In the genomic region with DNA sequence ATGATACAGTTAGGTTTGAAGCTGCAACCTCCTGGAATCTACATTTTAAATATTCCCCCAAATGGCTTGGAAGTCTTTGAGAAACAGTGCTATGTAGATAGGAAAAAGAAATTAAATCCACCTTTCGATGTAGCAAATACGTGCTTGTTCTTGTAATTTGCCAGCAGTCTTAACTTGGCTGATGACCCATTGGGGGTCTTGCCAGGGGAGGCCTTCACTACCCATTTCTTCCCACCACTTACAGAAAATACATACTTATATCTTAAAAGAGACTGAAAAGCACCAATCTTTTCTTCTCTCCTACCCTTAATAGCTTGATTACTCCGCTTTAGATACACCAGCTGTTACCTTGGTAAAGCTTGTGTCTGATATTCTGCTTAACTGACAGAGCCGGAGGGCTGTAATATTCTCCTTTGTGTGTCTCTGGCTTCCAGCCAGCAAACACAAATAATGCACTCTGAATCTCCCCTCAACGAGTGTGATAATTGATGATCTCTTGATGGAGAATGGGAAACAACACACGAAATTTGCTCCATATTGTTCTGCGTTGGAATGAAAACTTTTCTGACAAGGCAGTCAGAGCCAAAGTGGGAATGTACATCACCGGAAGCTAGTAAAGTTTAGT, we compare ENCODE assay signal across 8 mouse cellular contexts. TPM values are rescaled to one million over a fixed set of nuclear protein-coding genes. Genes with fewer than 3 reads are reported as not detected.
DNase-seq lines count a peak whose midpoint lies in the region; ATAC-seq and TF ChIP-seq lines count a peak whose summit lies in the region.

No protein-coding gene starts in this region.

- no peak; the same call in 1 of the 2 replicates for ATAC-seq in forebrain, embryonic 12.5 days (ENCODE audit: low FRiP score)
- no peak for ATAC-seq in liver, embryonic 13.5 days (ENCODE audit: low read depth)

- no peaks in the 10 kb centered on the region for H3K79me2 ChIP-seq in heart, adult 2 months (replicated peaks; ENCODE audit: control insufficient read depth, insufficient read depth, low read length)

- H3K27ac ChIP-seq in heart, adult 2 months, result no peak overlapping the region; the same call in 1 of the 2 replicates
- H3K27ac ChIP-seq in forebrain, embryonic 12.5 days, result peak overlapping the region; percentile 95; the same call in 1 of the 2 replicates
- peak overlapping the region; percentile 40; the same call in 1 of the 2 replicates for H3K27ac ChIP-seq in liver, embryonic 13.5 days

- peak in 1 of 2 experiments; percentile 9 for DNase-seq in heart, adult 2 months
- no peak for DNase-seq in heart, postnatal 10 days
- no peak for DNase-seq in liver, embryonic 13.5 days
- DNase-seq in layer of hippocampus, adult 9-11 months, result no peak
- no peak for DNase-seq in left cerebral cortex, postnatal 4 days
- DNase-seq in frontal cortex, postnatal 36 days (ENCODE audit: low spot score in 2 of 2), result no peak

- H3K4me1 ChIP-seq in heart, adult 2 months (ENCODE audit: control insufficient read depth, insufficient read depth, low read length), result no peaks in the 10 kb centered on the region
- peaks cover 26% of the 10 kb centered on the region for H3K4me1 ChIP-seq in E14TG2a.4 (replicated peaks; ENCODE audit: low read depth, low read length)
- H3K4me1 ChIP-seq in forebrain, embryonic 12.5 days, result peaks cover 17% of the 10 kb centered on the region
- H3K4me1 ChIP-seq in liver, embryonic 13.5 days (replicated peaks), result peaks cover 26% of the 10 kb centered on the region

- H3K9me3 ChIP-seq in E14TG2a.4 (ENCODE audit: low read length), result no peaks in the 10 kb centered on the region
- no peaks in the 10 kb centered on the region for H3K9me3 ChIP-seq in forebrain, embryonic 12.5 days
- H3K9me3 ChIP-seq in liver, embryonic 13.5 days (replicated peaks), result no peaks in the 10 kb centered on the region

- no peak for TF ChIP-seq CTCF in heart, adult 2 months (IDR thresholded peaks at IDR 0.05)
- no peak for TF ChIP-seq CTCF in E14TG2a.4 (conservative IDR thresholded peaks at IDR 0.05; ENCODE audit: low read length)

- peaks cover 9% of the 10 kb centered on the region for H3K36me3 ChIP-seq in heart, adult 2 months (ENCODE audit: control insufficient read depth, insufficient read depth, low read length)
- H3K36me3 ChIP-seq in E14TG2a.4 (ENCODE audit: insufficient read depth, low read length), result peaks cover 19% of the 10 kb centered on the region
- no peaks in the 10 kb centered on the region for H3K36me3 ChIP-seq in forebrain, embryonic 12.5 days (replicated peaks)
- no peaks in the 10 kb centered on the region for H3K36me3 ChIP-seq in liver, embryonic 13.5 days

- H3K27me3 ChIP-seq in heart, adult 2 months (ENCODE audit: control insufficient read depth, insufficient read depth, low read length), result no peaks in the 10 kb centered on the region
- no peaks in the 10 kb centered on the region for H3K27me3 ChIP-seq in E14TG2a.4 (ENCODE audit: insufficient read depth, low read length)
- no peaks in the 10 kb centered on the region for H3K27me3 ChIP-seq in forebrain, embryonic 12.5 days
- H3K27me3 ChIP-seq in liver, embryonic 13.5 days, result no peaks in the 10 kb centered on the region

- H3K4me3 ChIP-seq in heart, adult 2 months, result peak overlapping the region; percentile 54
- H3K4me3 ChIP-seq in E14TG2a.4 (replicated peaks; ENCODE audit: low read length), result peak overlapping the region; percentile 75
- peak overlapping the region; percentile 71 for H3K4me3 ChIP-seq in forebrain, embryonic 12.5 days (replicated peaks)
- peak overlapping the region; percentile 85 for H3K4me3 ChIP-seq in liver, embryonic 13.5 days (replicated peaks)

- WGBS in heart, adult 2 months, result 25% methylated on average over 8 of the region's 8 CpGs
- 35% methylated on average over 8 of the region's 8 CpGs for WGBS in forebrain, embryonic 12.5 days
- 38% methylated on average over 8 of the region's 8 CpGs for whole genome bisulfite sequencing in liver, embryonic 13.5 days (ENCODE audit: insufficient replicate concordance)

- no peak for TF ChIP-seq EP300 in heart, adult 2 months (IDR thresholded peaks at IDR 0.05; ENCODE audit: insufficient read depth, low read depth, low read length)

- TF ChIP-seq POLR2A in heart, adult 2 months (IDR thresholded peaks at IDR 0.05; ENCODE audit: insufficient read depth, low read depth, low read length), result no peak

- H3K4me2 ChIP-seq in forebrain, embryonic 12.5 days, result peak overlapping the region; percentile 74
- peak overlapping the region; percentile 91 for H3K4me2 ChIP-seq in liver, embryonic 13.5 days

- intact Hi-C loops in heart, adult 2 months (cut with DNase I), result loop anchor here (2.0 kb wide), 1 partner anchor 39 kb away; no protein-coding TSS in a partner anchor
- intact Hi-C loops in heart, postnatal 10 days (cut with DNase I), result loop anchor here (2.0 kb wide), 1 partner anchor 39 kb away; no protein-coding TSS in a partner anchor
- intact Hi-C loops in left cerebral cortex, postnatal 4 days (cut with DNase I), result no loop called here

- no peak overlapping the region for H3K9ac ChIP-seq in heart, adult 2 months (ENCODE audit: low read depth, low read length)
- peak overlapping the region; percentile 40 for H3K9ac ChIP-seq in forebrain, embryonic 12.5 days
- 0 out of 2 replicates have a peak overlapping the region, but pooled peaks have one; percentile 42 for H3K9ac ChIP-seq in liver, embryonic 13.5 days

RNA-seq across cellular contexts. Expression of gene Casc1, which starts 0.6 kb away (rescaled TPM):
- total RNA-seq in heart, adult 2 months (2021), result under 1 TPM; 0.86 to 0.98 TPM
- 1.3 and 1.4 TPM in 2 replicates for polyA plus RNA-seq in heart, adult 2 months (2012; rRNA removed)
- under 1 TPM; 0.40 to 0.77 TPM for total RNA-seq in heart, postnatal 10 days (2021)
- 0.82 and 0.89 TPM in 2 replicates for polyA plus RNA-seq in forebrain, embryonic 12.5 days (2016; fragmentation: Nextera tagmentation; extraction: Ambion mirVana)
- polyA plus RNA-seq in liver, embryonic 13.5 days (2015; fragmentation: Nextera tagmentation; extraction: Ambion mirVana), result 0.10 and 0.13 TPM in 2 replicates
- 1 to 10 TPM; 1.1 to 1.6 TPM for total RNA-seq in left cerebral cortex, postnatal 4 days (2021)

RNA-seq across cellular contexts. Expression of gene Etfrf1, which starts 0.8 kb away (rescaled TPM):
- 100 to 1,000 TPM in 1 of 2 experiments, 10 to 100 TPM in 1; 97.4 to 107 TPM for total RNA-seq in heart, adult 2 months (2021)
- polyA plus RNA-seq in heart, adult 2 months (2012; rRNA removed), result 36.3 and 67.3 TPM in 2 replicates
- total RNA-seq in heart, postnatal 10 days (2021), result 10 to 100 TPM; 84.5 to 98.7 TPM
- 33.8 and 34.0 TPM in 2 replicates for polyA plus RNA-seq in forebrain, embryonic 12.5 days (2016; fragmentation: Nextera tagmentation; extraction: Ambion mirVana)
- polyA plus RNA-seq in liver, embryonic 13.5 days (2015; fragmentation: Nextera tagmentation; extraction: Ambion mirVana), result 16.2 and 17.1 TPM in 2 replicates
- 10 to 100 TPM; 10.9 to 12.3 TPM for total RNA-seq in left cerebral cortex, postnatal 4 days (2021)

RNA-seq across cellular contexts. Expression of gene Kras, which starts 39.9 kb away (rescaled TPM):
- 10 to 100 TPM; 32.3 to 32.7 TPM for total RNA-seq in heart, adult 2 months (2021)
- 8.6 and 20.4 TPM in 2 replicates for polyA plus RNA-seq in heart, adult 2 months (2012; rRNA removed)
- total RNA-seq in heart, postnatal 10 days (2021), result 10 to 100 TPM; 45.9 to 48.4 TPM
- polyA plus RNA-seq in forebrain, embryonic 12.5 days (2016; fragmentation: Nextera tagmentation; extraction: Ambion mirVana), result 134 and 139 TPM in 2 replicates
- 55.0 and 64.1 TPM in 2 replicates for polyA plus RNA-seq in liver, embryonic 13.5 days (2015; fragmentation: Nextera tagmentation; extraction: Ambion mirVana)
- total RNA-seq in left cerebral cortex, postnatal 4 days (2021), result 10 to 100 TPM; 96.4 to 98.4 TPM

Comparison
In these comparisons a context has a peak if more than half of its experiments do, and no peak if none do; other contexts are left out.
1. RNA of gene Etfrf1, which starts 0.8 kb away (total RNA-seq): 97.4 to 107 TPM in heart, adult 2 months and 84.5 to 98.7 TPM in heart, postnatal 10 days; 10.9 to 12.3 TPM in left cerebral cortex, postnatal 4 days; every median in the first group is over 4 times any median in the second.
2. Peak in every context shown above with its lines, with median percentiles within 50 percentile points of each other: H3K4me3 ChIP-seq.